Mouse (Mus musculus) lung, embryonic 15.5 days (tissue): Measurements from ENCODE around the gene Swap70. TPM values are rescaled to one million over a fixed set of nuclear protein-coding genes. Genes with fewer than 3 reads are reported as not detected.

ENCODE experiments used
- ATAC-seq: fragments of 200-750 bp; cut with Nextera tagmentation; 2 replicates; pipeline ENCODE4 v1.8.0; 2017; ENCODE audit warnings: moderate number of reproducible peaks, borderline replicate concordance; ENCODE audit not compliant: low FRiP score, low TSS enrichment; ENCODE audit errors: extremely low read depth
- H3K27ac ChIP-seq: fragments of 300-500 bp; sonication (generic); 2 replicates; pipeline ENCODE4 v1.5.1; 2015; ENCODE audit warnings: moderate library complexity, mild to moderate bottlenecking, inconsistent platforms
- H3K27me3 ChIP-seq: fragments of 300-500 bp; sonication (generic); 2 replicates; pipeline ENCODE4 v1.6.1; 2015; ENCODE audit warnings: inconsistent platforms
- H3K36me3 ChIP-seq: fragments of 300-500 bp; sonication (generic); 2 replicates; pipeline ENCODE4 v1.6.1; 2015; ENCODE audit warnings: inconsistent platforms
- H3K4me1 ChIP-seq: fragments of 300-500 bp; sonication (generic); 2 replicates; pipeline ENCODE4 v1.6.1; 2015; ENCODE audit warnings: inconsistent platforms
- H3K4me2 ChIP-seq: fragments of 300-500 bp; sonication (generic); 2 replicates; pipeline ENCODE4 v1.6.1; 2015; ENCODE audit warnings: inconsistent platforms, mild to moderate bottlenecking, moderate library complexity
- H3K4me3 ChIP-seq: fragments of 300-500 bp; sonication (generic); 2 replicates; pipeline ENCODE4 v1.5.1; 2015; ENCODE audit warnings: mild to moderate bottlenecking, inconsistent platforms
- H3K9ac ChIP-seq: fragments of 300-500 bp; sonication (generic); 2 replicates; pipeline ENCODE4 v1.6.1; 2015; ENCODE audit warnings: inconsistent platforms
- H3K9me3 ChIP-seq: fragments of 300-500 bp; sonication (generic); 2 replicates; pipeline ENCODE4 v1.6.1; 2016; ENCODE audit warnings: inconsistent platforms
- WGBS: fragments of 180-500 bp; shearing (Covaris S2); methylation state at CpG from one replicate; pipeline ENCODE4 v1.1.7; 2015; 5-methylcytosine and 5-hydroxymethylcytosine counted together
- polyA plus RNA-seq: library from polyadenylated mRNA; unstranded; fragments of >200 nt; fragmentation: Nextera tagmentation; extraction: Ambion mirVana; gene quantifications from 2 replicates; pipeline ENCODE4 v1.2.1, GENCODE M21; 2015

Swap70 gene
- polyA plus RNA-seq, 1 experiment from 2014 or later, result 36.1 TPM

DNA sequence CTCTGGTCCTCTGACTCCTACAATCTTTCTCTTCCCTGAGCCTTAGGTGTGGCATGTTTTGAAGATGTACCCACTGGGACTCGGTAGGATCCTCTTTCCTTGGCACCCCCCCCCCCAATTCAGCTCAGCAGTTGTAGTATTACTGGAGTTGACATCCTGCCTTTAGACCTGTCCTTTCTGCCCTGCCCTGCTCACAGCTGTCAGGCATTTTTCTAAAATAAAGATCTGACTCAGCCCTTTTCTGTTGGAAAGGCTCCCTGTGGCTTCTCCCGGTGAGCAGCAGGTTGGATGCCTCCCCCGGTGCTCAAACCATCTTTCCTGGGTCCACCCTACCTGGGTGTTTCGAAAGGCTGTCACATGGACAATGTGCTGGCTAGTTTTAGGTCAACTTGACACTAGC is 68.1 kb downstream of the Swap70 start:
- Histone ChIP-seq H3K4me2 (no peak overlapping the region), H3K4me3 (no peak overlapping the region), H3K27ac (0 out of 2 replicates have a peak overlapping the region, but pooled peaks have one; percentile 77), H3K9ac (no peak overlapping the region), H3K4me1 (peaks cover 27% of the 10 kb centered on the region), H3K36me3 (no peaks in the 10 kb centered on the region), H3K9me3 (no peaks in the 10 kb centered on the region), H3K27me3 (no peaks in the 10 kb centered on the region)
- WGBS, result 66% methylated on average over 4 of the region's 4 CpGs
- no peak for ATAC-seq

DNA sequence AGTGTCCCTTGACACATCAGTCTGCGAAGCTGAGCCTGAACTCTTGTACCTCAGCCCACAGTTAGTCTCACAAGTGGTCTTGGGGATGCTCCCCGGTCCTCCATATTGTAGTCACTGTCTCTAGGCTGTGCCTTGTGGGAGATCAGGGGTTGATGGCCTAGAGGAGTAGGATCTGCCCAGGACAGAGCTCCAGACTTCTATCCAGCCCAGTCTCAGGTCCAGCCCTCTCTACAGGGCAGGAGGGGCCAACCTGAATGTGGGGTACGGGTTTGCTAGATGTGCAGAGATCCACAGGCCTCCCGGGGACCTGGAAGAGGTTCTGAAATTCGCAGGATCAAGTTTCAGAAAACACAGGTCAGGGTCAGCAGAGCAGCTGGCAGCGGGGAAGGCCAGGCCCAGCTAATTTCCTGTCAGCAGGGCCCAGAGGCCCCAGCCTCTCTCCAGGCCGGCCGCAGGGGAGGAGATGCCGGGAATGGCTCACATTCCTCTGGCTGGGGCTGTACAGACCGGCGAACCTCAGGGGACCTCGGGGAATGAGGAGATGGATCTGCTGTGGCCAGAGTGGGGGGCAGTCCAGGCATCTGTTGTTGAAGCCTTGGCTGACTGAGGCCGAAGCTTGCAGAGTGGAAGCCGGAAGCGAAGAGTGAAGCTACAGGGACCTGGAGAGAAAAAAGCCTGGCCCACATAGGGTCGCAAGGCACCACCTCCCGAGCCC is 75.5 kb downstream of the Swap70 start:
- no peaks in the 10 kb centered on the region for H3K27me3 ChIP-seq
- H3K4me3 ChIP-seq, result no peak overlapping the region
- H3K36me3 ChIP-seq, result no peaks in the 10 kb centered on the region
- H3K9ac ChIP-seq, result no peak overlapping the region
- H3K4me1 ChIP-seq, result peaks cover 17% of the 10 kb centered on the region
- peak overlapping the region; percentile 86 for H3K27ac ChIP-seq
- WGBS, result 18% methylated on average over 17 of the region's 17 CpGs
- 0 out of 2 replicates have a peak overlapping the region, but pooled peaks have one; percentile 9 for H3K4me2 ChIP-seq
- no peaks in the 10 kb centered on the region for H3K9me3 ChIP-seq
- ATAC-seq, result peak; percentile 89

DNA sequence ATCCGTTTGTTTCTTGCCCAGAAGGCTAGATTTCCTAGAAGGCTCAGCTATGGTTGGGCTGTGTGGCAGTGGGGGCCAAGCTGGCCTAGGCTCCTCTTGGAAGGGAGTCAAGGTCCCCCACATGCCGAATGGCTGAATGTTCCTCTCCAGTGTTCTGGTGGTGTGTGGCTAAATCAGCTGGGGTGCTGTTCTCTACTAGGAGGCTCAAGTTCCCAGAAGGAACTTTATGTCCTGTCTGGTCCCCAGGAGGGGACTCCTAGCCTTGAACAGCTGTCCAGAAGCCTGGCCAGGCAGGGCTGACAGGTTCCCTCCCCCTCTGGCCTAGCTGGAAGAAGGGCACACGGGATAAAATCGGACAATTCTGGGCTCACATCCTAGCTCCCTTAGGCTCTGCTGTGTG is 76.1 kb downstream of the Swap70 start:
- Histone ChIP-seq H3K4me2 (no peak overlapping the region), H3K27ac (peak overlapping the region; percentile 86), H3K9me3 (no peaks in the 10 kb centered on the region), H3K9ac (no peak overlapping the region), H3K4me3 (no peak overlapping the region), H3K36me3 (no peaks in the 10 kb centered on the region), H3K27me3 (no peaks in the 10 kb centered on the region), H3K4me1 (peaks cover 17% of the 10 kb centered on the region)
- 33% methylated on average over 4 of the region's 4 CpGs for WGBS
- ATAC-seq, result no peak; the same call in 1 of the 2 replicates

DNA sequence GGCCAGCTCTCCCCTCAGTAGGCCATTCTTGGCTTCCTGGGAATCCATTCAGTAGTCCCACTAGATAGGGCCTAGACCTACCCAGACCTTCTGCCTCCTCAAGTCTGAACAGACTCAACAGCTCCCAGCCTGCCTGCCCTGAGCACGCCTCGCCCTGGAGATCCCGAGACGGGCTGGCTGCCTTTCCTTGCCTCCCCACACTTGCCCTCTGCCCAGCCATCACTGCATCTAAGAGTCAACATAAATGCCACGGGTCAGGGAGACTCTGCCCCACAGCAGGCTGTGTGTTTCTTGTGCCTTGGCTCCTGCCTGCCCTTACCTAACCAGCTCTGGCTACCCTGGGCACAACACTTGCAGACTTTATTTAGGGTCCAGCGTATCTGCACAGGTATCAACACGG is 76.6 kb downstream of the Swap70 start:
- no peak for ATAC-seq
- WGBS, result 79% methylated on average over 7 of the region's 7 CpGs
- H3K9ac ChIP-seq, result no peak overlapping the region

DNA sequence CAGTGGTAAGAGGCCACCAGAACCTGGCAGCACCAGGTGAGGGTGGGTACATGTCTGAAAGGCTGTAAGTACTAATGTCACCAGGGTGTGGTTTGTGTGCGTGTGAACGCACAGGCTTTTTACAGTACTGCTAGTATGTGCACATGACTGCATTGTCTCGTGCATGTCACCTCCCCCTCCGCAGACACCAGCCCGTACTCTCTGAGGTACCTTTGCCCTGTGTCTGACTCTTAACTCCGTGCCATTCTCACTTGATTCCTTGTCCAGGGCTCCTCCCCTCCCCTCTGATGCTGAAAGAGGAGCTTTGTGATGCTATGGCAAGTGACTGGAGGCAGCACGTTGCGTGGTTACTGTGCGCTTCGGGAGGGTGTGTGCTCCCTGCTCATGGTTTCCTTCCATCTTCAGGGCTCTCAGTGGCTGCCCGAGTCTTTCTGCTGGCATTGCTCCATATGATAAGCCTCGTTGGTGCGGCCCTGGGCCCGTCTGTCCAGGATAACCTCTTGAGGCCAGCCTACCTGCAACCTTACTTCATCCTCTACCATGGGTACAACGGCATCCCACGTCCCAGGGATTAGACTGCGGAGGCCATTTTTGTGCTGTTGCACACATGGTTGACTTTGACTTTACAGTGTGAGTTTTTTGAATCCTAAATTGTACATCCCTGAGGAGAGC is 77.4 kb downstream of the Swap70 start:
- no peak overlapping the region for H3K27ac ChIP-seq
- WGBS, result 80% methylated on average over 17 of the region's 17 CpGs

More for the DNA sequence above, 76.6 kb downstream of the Swap70 start:
- Histone ChIP-seq H3K4me3 (no peak overlapping the region), H3K9me3 (no peaks in the 10 kb centered on the region), H3K27ac (peak overlapping the region; percentile 86), H3K36me3 (no peaks in the 10 kb centered on the region), H3K27me3 (no peaks in the 10 kb centered on the region), H3K4me1 (peaks cover 17% of the 10 kb centered on the region), H3K4me2 (no peak overlapping the region)

DNA sequence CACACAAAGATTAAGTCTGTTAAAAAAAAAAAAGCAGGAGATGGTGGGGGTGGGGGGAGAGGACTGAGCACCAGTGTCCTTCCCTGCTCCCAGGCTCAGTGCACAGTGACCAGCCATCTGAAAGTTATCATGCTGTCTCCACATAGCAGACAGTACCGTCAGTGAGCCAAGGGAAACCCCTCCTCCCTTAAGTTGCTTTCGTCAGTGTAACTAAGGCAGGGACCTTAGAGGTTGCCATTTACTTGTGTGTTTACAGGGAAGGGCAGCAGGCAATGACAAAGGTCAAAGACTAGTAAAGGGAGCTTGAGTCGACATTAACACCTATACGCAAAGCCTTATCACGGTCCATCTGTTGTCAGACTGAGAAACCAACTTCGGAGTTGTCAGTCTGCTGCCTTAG is 81.4 kb downstream of the Swap70 start:
- H3K27ac ChIP-seq, result no peak overlapping the region
- no peaks in the 10 kb centered on the region; the same call in 1 of the 2 replicates for H3K36me3 ChIP-seq
- H3K27me3 ChIP-seq, result no peaks in the 10 kb centered on the region
- H3K4me3 ChIP-seq, result no peak overlapping the region
- 0 out of 2 replicates have a peak, but pooled peaks cover 3% of the 10 kb centered on the region for H3K4me1 ChIP-seq
- no peak overlapping the region for H3K4me2 ChIP-seq
- no peak overlapping the region for H3K9ac ChIP-seq
- 57% methylated on average over 6 of the region's 6 CpGs for WGBS
- H3K9me3 ChIP-seq, result no peaks in the 10 kb centered on the region
- no peak for ATAC-seq

More for the DNA sequence above, 77.4 kb downstream of the Swap70 start:
- Histone ChIP-seq H3K27me3 (no peaks in the 10 kb centered on the region), H3K9me3 (no peaks in the 10 kb centered on the region), H3K4me2 (no peak overlapping the region), H3K4me1 (peaks cover 17% of the 10 kb centered on the region), H3K4me3 (no peak overlapping the region), H3K36me3 (no peaks in the 10 kb centered on the region), H3K9ac (no peak overlapping the region)
- no peak for ATAC-seq

DNA sequence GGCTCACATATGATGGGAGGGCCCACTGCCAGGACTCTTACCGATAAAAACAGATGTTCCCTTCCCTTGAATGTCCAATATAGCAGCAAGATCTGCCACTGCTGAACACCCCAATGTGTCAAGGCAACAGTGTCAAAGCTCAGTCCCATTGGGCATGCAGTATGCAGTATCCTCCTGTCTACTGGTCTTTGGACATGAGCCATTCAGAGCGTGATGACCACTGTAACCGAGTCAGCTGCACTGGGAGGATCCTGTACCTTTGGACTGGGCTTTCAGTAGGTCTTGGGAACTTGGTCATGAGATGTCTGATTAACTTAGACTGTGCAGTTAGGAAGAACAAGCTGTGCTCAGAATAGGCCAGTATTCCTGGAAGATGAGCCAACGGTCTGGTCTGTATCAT is 84.0 kb downstream of the Swap70 start:
- no peak overlapping the region for H3K9ac ChIP-seq
- no peaks in the 10 kb centered on the region for H3K27me3 ChIP-seq

DNA sequence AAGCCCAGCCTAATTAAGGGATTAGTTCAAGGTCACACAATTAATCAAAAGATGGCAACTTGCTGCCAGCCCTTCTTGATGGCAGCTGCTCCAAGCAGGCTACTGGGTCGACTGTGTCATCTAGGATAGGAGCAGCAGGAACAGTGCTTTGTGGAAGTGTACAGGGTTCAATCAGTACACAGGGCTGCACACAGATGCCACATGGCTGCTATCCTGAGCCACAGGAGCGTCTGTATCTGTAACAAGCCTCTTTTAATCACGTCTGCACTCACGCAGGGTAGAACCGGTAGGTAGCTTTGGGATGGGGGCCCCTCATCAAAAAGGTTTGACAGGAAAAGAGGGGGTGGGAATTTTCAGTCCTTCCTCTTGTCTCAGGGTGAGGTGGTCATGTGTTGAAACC is 84.8 kb downstream of the Swap70 start:
- WGBS, result 67% methylated on average over 5 of the region's 5 CpGs
- H3K9me3 ChIP-seq, result no peaks in the 10 kb centered on the region
- no peak overlapping the region for H3K9ac ChIP-seq
- no peak for ATAC-seq
- no peak overlapping the region for H3K4me2 ChIP-seq
- no peaks in the 10 kb centered on the region for H3K4me1 ChIP-seq
- H3K27me3 ChIP-seq, result no peaks in the 10 kb centered on the region
- H3K4me3 ChIP-seq, result no peak overlapping the region
- H3K36me3 ChIP-seq, result peaks cover 10% of the 10 kb centered on the region
- H3K27ac ChIP-seq, result no peak overlapping the region

More for the DNA sequence above, 84.0 kb downstream of the Swap70 start:
- Histone ChIP-seq H3K9me3 (no peaks in the 10 kb centered on the region), H3K4me1 (no peaks in the 10 kb centered on the region), H3K4me2 (no peak overlapping the region), H3K4me3 (no peak overlapping the region), H3K27ac (no peak overlapping the region), H3K36me3 (peaks cover 8% of the 10 kb centered on the region)
- no peak for ATAC-seq
- 83% methylated on average over 4 of the region's 4 CpGs for WGBS

DNA sequence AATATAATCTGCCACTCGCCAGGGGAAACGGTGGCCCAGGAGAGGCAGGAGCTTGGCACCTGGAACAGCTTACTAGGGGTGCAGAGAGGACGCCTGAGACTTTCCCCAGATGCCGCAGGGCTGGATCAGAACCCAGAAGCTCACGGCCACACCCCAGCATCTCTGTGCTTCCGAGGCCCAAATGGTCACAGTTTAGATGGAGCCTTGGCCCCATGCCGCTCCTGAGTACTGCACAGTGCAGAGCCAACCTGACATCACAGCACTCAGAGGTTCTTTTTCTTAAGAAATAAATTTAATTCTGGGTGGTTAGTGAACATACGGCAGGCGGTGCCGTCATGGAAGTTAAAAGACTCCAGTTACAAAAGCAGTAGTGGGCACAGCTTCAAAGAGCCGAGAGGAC is 86.2 kb downstream of the Swap70 start:
- Histone ChIP-seq H3K27ac (no peak overlapping the region), H3K36me3 (peaks cover 21% of the 10 kb centered on the region), H3K4me1 (no peaks in the 10 kb centered on the region), H3K9me3 (no peaks in the 10 kb centered on the region), H3K9ac (no peak overlapping the region), H3K4me2 (no peak overlapping the region), H3K4me3 (no peak overlapping the region), H3K27me3 (no peaks in the 10 kb centered on the region)
- ATAC-seq, result no peak
- WGBS, result 84% methylated on average over 11 of the region's 11 CpGs

DNA sequence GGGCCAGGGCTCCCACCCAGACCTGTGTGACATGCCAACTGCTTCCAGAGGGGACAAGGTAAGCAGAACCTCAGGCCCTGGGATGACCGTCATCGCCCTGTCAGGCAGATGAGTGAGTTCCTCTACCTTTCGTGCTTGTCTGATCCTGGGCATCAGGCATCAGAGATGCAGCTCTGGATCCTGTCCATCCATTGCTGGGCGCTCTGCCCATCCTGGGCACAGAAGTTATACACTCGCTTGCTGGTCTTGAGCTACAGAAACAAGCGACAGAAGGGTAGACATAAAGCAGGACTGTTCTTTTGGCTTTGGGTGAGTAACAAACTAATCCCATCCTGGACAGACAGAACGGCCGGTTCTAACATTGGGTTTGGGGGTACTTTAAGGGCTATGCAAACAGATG is 87.7 kb downstream of the Swap70 start:
- WGBS, result 88% methylated on average over 8 of the region's 8 CpGs
- no peaks in the 10 kb centered on the region for H3K9me3 ChIP-seq
- ATAC-seq, result no peak
- H3K27ac ChIP-seq, result no peak overlapping the region
- no peak overlapping the region for H3K4me3 ChIP-seq
- H3K36me3 ChIP-seq, result peaks cover 35% of the 10 kb centered on the region
- no peaks in the 10 kb centered on the region for H3K4me1 ChIP-seq
- no peaks in the 10 kb centered on the region for H3K27me3 ChIP-seq
- H3K9ac ChIP-seq, result no peak overlapping the region
- no peak overlapping the region for H3K4me2 ChIP-seq

DNA sequence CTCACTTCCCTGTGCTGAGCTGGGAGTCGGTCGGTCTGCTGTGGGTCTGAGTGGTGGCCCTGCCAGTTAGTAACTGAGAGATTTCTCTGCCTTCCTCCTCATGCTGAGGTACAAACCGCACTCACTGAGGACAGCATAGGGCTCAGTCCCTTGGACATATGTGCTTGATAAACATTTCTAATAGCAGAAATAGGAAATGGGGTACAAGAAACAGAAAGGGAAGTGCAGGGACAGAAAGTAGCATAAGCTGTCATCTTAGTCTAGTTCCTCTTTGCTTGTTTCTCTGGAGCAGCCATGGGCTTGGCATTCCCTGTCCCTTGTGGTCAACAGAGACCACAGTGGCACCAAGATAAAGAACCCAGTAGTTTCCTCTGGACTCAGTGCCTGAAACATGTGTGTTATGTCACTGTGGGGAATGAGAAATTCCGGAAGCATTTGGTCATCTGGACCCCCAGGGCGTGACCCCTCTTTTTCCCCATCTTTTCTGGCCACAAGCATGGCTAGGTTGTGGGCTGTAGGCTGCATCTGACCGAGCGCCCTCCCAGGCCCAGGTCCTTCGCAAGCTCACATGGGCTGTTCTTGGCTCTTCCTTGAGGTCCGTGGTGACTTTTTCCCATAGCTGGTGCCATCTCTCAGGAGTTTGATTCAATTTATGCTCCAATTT is 92.0 kb downstream of the Swap70 start:
- no peaks in the 10 kb centered on the region for H3K27me3 ChIP-seq
- ATAC-seq, result no peak
- no peaks in the 10 kb centered on the region for H3K4me1 ChIP-seq
- H3K9me3 ChIP-seq, result no peaks in the 10 kb centered on the region
- no peak overlapping the region for H3K9ac ChIP-seq
- no peak overlapping the region for H3K4me2 ChIP-seq
- no peak overlapping the region for H3K27ac ChIP-seq
- no peak overlapping the region for H3K4me3 ChIP-seq
- WGBS, result 86% methylated on average over 9 of the region's 9 CpGs
- peaks cover 57% of the 10 kb centered on the region for H3K36me3 ChIP-seq

DNA sequence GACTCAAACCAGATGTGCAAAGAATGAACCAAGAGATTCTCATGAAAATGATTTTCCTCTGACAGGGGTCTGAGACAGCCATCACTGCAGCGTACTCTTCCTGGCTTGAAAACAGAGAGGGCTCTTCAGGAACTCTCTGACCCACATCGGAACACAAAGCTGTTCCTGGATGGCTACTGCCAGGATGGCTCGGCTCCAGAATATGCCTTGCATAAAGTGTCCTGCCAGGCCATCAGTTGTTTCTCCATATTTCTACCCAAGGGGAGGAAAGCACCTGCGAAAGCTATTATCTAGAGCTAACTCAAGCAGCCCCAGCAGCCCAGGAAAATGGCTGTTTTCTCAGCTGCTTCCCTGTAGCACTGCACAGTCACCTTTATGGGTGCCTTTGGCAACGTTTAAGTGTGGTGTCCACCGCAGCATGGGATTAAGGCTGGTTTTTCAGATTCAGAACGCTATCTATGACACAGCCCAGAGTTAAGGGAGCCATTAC is 92.9 kb downstream of the Swap70 start:
- Histone ChIP-seq H3K36me3 (peaks cover 56% of the 10 kb centered on the region), H3K27ac (no peak overlapping the region), H3K4me1 (no peaks in the 10 kb centered on the region), H3K4me3 (no peak overlapping the region), H3K4me2 (no peak overlapping the region), H3K9ac (no peak overlapping the region), H3K27me3 (no peaks in the 10 kb centered on the region), H3K9me3 (no peaks in the 10 kb centered on the region)
- no peak for ATAC-seq
- 91% methylated on average over 7 of the region's 7 CpGs for WGBS
